Comparison of ENCODE assay signal across 9 mouse cellular contexts in genomic region chr3:145647416-145647815, GRCm38 (mm10). TPM values are rescaled to one million over a fixed set of nuclear protein-coding genes. Genes with fewer than 3 reads are reported as not detected.
DNase-seq lines count a peak whose midpoint lies in the region; ATAC-seq and TF ChIP-seq lines count a peak whose summit lies in the region.
"Had no signal": no experiment of that assay in that cellular context is flagged by ENCODE, and none has a peak within 500 bp of the region (broad histone marks: within the 10 kb centered on the region; RNA-seq: fewer than 3 reads in every experiment).

No protein-coding gene starts in this region.

- H3K4me1 ChIP-seq in heart, embryonic 13.5 days: peaks cover 57% of the 10 kb centered on the region
- H3K4me1 ChIP-seq in midbrain, embryonic 10.5 days: peaks cover 94% of the 10 kb centered on the region
- peaks cover 5% of the 10 kb centered on the region; the same call in 1 of the 2 replicates for H3K4me1 ChIP-seq in midbrain, postnatal 0 days (ENCODE audit: insufficient read depth, low read length)
- H3K4me1 ChIP-seq in forebrain, embryonic 16.5 days (replicated peaks; ENCODE audit: control insufficient read depth, insufficient read depth, low read length): peaks cover 58% of the 10 kb centered on the region
- H3K4me1 ChIP-seq in stomach, embryonic 15.5 days: peaks cover 22% of the 10 kb centered on the region

- peak overlapping the region; percentile 88 for H3K4me3 ChIP-seq in heart, embryonic 13.5 days
- peak overlapping the region; percentile 11; the same call in 1 of the 2 replicates for H3K4me3 ChIP-seq in midbrain, embryonic 10.5 days
- no peak overlapping the region for H3K4me3 ChIP-seq in midbrain, postnatal 0 days (ENCODE audit: low read depth, low read length)
- H3K4me3 ChIP-seq in forebrain, embryonic 16.5 days (replicated peaks; ENCODE audit: low read length): peak overlapping the region; percentile 17
- no peak overlapping the region; the same call in 1 of the 2 replicates for H3K4me3 ChIP-seq in stomach, embryonic 15.5 days (replicated peaks)

- DNase-seq in heart, adult 9 months (ENCODE audit: low spot score in 2 of 2): no peak
- no peak for DNase-seq in midbrain, embryonic 10.5 days (ENCODE audit: low spot score)
- DNase-seq in midbrain, postnatal 0 days (ENCODE audit: low spot score): no peak
- DNase-seq in thymus, postnatal 0 days (ENCODE audit: low spot score): no peak
- no peak for DNase-seq in gastrocnemius, postnatal 25 days

- peak overlapping the region; percentile 98 for H3K9ac ChIP-seq in heart, embryonic 13.5 days
- H3K9ac ChIP-seq in midbrain, postnatal 0 days (replicated peaks; ENCODE audit: low read length, poor library complexity, severe bottlenecking): no peak overlapping the region
- no peak overlapping the region for H3K9ac ChIP-seq in forebrain, embryonic 16.5 days (replicated peaks; ENCODE audit: low read depth, low read length)
- no peak overlapping the region for H3K9ac ChIP-seq in stomach, embryonic 15.5 days

- H3K4me2 ChIP-seq in heart, embryonic 13.5 days: peak overlapping the region; percentile 86
- H3K4me2 ChIP-seq in midbrain, postnatal 0 days (ENCODE audit: low read depth, low read length, poor library complexity, severe bottlenecking): no peak overlapping the region
- H3K4me2 ChIP-seq in forebrain, embryonic 16.5 days (ENCODE audit: low read length): peak overlapping the region; percentile 38
- 0 out of 2 replicates have a peak overlapping the region, but pooled peaks have one; percentile 2 for H3K4me2 ChIP-seq in stomach, embryonic 15.5 days

- peaks cover 17% of the 10 kb centered on the region for H3K36me3 ChIP-seq in heart, embryonic 13.5 days
- H3K36me3 ChIP-seq in midbrain, embryonic 10.5 days: peaks cover 8% of the 10 kb centered on the region; the same call in 1 of the 2 replicates
- no peaks in the 10 kb centered on the region for H3K36me3 ChIP-seq in midbrain, postnatal 0 days (ENCODE audit: insufficient read depth, low read length)
- H3K36me3 ChIP-seq in forebrain, embryonic 16.5 days (ENCODE audit: control insufficient read depth, insufficient read depth): no peaks in the 10 kb centered on the region
- no peaks in the 10 kb centered on the region for H3K36me3 ChIP-seq in stomach, embryonic 15.5 days

- no peak for TF ChIP-seq CTCF in midbrain, postnatal 0 days (IDR thresholded peaks at IDR 0.05)

- no peaks in the 10 kb centered on the region for H3K9me3 ChIP-seq in heart, embryonic 13.5 days
- H3K9me3 ChIP-seq in midbrain, embryonic 10.5 days (replicated peaks): no peaks in the 10 kb centered on the region
- H3K9me3 ChIP-seq in midbrain, postnatal 0 days (ENCODE audit: low read length): no peaks in the 10 kb centered on the region
- H3K9me3 ChIP-seq in forebrain, embryonic 16.5 days (ENCODE audit: control insufficient read depth, low read length): no peaks in the 10 kb centered on the region
- H3K9me3 ChIP-seq in stomach, embryonic 15.5 days: no peaks in the 10 kb centered on the region

- H3K27ac ChIP-seq in heart, embryonic 13.5 days (replicated peaks): no peak overlapping the region
- H3K27ac ChIP-seq in midbrain, embryonic 10.5 days (replicated peaks): no peak overlapping the region
- no peak overlapping the region for H3K27ac ChIP-seq in midbrain, postnatal 0 days (ENCODE audit: low read depth, low read length)
- H3K27ac ChIP-seq in forebrain, embryonic 16.5 days (ENCODE audit: low read length): no peak overlapping the region
- no peak overlapping the region for H3K27ac ChIP-seq in stomach, embryonic 15.5 days
- H3K27ac ChIP-seq: macrophage had no signal

- no peak for ATAC-seq in heart, embryonic 13.5 days (ENCODE audit: extremely low read depth, insufficient number of reproducible peaks, low FRiP score, low TSS enrichment)
- no peak for ATAC-seq in midbrain, postnatal 0 days (ENCODE audit: low FRiP score)
- ATAC-seq in forebrain, embryonic 16.5 days: no peak
- no peak for ATAC-seq in stomach, embryonic 15.5 days (ENCODE audit: insufficient read depth, low FRiP score, low read depth)

- 83% methylated on average over 18 of the region's 18 CpGs for WGBS in heart, embryonic 13.5 days
- WGBS in midbrain, embryonic 10.5 days: 87% methylated on average over 18 of the region's 18 CpGs
- WGBS in midbrain, postnatal 0 days: 85% methylated on average over 18 of the region's 18 CpGs
- 72% methylated on average over 18 of the region's 18 CpGs for WGBS in forebrain, embryonic 16.5 days
- 93% methylated on average over 18 of the region's 18 CpGs for WGBS in stomach, embryonic 15.5 days

- no peaks in the 10 kb centered on the region for H3K27me3 ChIP-seq in heart, embryonic 13.5 days (replicated peaks)
- H3K27me3 ChIP-seq in midbrain, embryonic 10.5 days (ENCODE audit: low read depth, poor library complexity, severe bottlenecking): peaks cover 74% of the 10 kb centered on the region
- 0 out of 2 replicates have a peak, but pooled peaks cover 9% of the 10 kb centered on the region for H3K27me3 ChIP-seq in midbrain, postnatal 0 days (ENCODE audit: insufficient read depth, low read length)
- H3K27me3 ChIP-seq in forebrain, embryonic 16.5 days (replicated peaks; ENCODE audit: control insufficient read depth, insufficient read depth, low read length): peaks cover 14% of the 10 kb centered on the region; the same call in 1 of the 2 replicates
- no peaks in the 10 kb centered on the region for H3K27me3 ChIP-seq in stomach, embryonic 15.5 days (replicated peaks)

RNA-seq across cellular contexts. Expression of gene Ccn1, which starts 2.4 kb away (rescaled TPM):
- 60.0 and 62.1 TPM in 2 replicates for polyA plus RNA-seq in heart, embryonic 13.5 days (2015; fragmentation: Nextera tagmentation; extraction: Ambion mirVana)
- polyA plus RNA-seq in midbrain, embryonic 10.5 days (2016; fragmentation: Nextera tagmentation; extraction: Ambion mirVana): 32.5 and 36.2 TPM in 2 replicates
- total RNA-seq in midbrain, postnatal 0 days (2014; rRNA removed): 3.8 and 4.9 TPM in 2 replicates
- polyA plus RNA-seq in midbrain, postnatal 0 days (2015; fragmentation: Nextera tagmentation; extraction: Ambion mirVana): 5.3 and 5.6 TPM in 2 replicates
- 25.4 and 32.1 TPM in 2 replicates for polyA plus RNA-seq in forebrain, embryonic 16.5 days (2015; fragmentation: Nextera tagmentation; extraction: Ambion mirVana)
- polyA plus RNA-seq in stomach, embryonic 15.5 days (2015; fragmentation: Nextera tagmentation; extraction: Ambion mirVana): 39.7 and 45.1 TPM in 2 replicates
- polyA plus RNA-seq in thymus, postnatal 0 days (2015; fragmentation: Nextera tagmentation; extraction: Ambion mirVana): 5.7 and 8.0 TPM in 2 replicates
- 10 to 100 TPM; 18.2 to 21.4 TPM for total RNA-seq in gastrocnemius, postnatal 25 days (2021)

Comparison
In these comparisons a context has a peak if more than half of its experiments do, and no peak if none do; other contexts are left out.
1. H3K4me3 ChIP-seq: peak in heart, embryonic 13.5 days (single experiment), midbrain, embryonic 10.5 days (single experiment) and forebrain, embryonic 16.5 days (single experiment); none in midbrain, postnatal 0 days (single experiment) and stomach, embryonic 15.5 days (single experiment).